Mouse (Mus musculus) neural tube, embryonic 11.5 days (tissue): ENCODE data around the gene Hist1h3c. TPM values are rescaled to one million over a fixed set of nuclear protein-coding genes. Genes with fewer than 3 reads are reported as not detected.
"Not testable (repeated sequence)": the region's sequence is repeated elsewhere in the genome, so short reads cannot be mapped to it uniquely, and the experiment has no call there.

Experiments used
- ATAC-seq: fragments of 200-750 bp; cut with Nextera tagmentation; 2 replicates; pipeline ENCODE4 v1.8.0; 2017; ENCODE audit warnings: moderate number of reproducible peaks, mild to moderate bottlenecking, moderate TSS enrichment, moderate library complexity; ENCODE audit not compliant: insufficient read depth, low FRiP score, low TSS enrichment
- DNase-seq: peaks from one replicate; pipeline ENCODE4 v3.0.0-alpha.2; 2015; ENCODE audit warnings: low spot score
- H3K27ac ChIP-seq: fragments of 300-500 bp; sonication (generic); 2 replicates; pipeline ENCODE4 v1.5.1; 2014; ENCODE audit warnings: low read depth, mild to moderate bottlenecking, low read length
- H3K27me3 ChIP-seq: fragments of 300-500 bp; sonication (generic); 2 replicates; pipeline ENCODE4 v1.6.1; 2014; ENCODE audit warnings: mild to moderate bottlenecking, low read length, mixed read lengths; ENCODE audit not compliant: control insufficient read depth, insufficient read depth
- H3K36me3 ChIP-seq: fragments of 300-500 bp; sonication (generic); 2 replicates; pipeline ENCODE4 v1.6.1; 2014; ENCODE audit warnings: mild to moderate bottlenecking, low read length, moderate library complexity, mixed read lengths; ENCODE audit not compliant: control insufficient read depth, insufficient read depth
- H3K4me1 ChIP-seq: fragments of 300-500 bp; sonication (generic); 2 replicates; pipeline ENCODE4 v1.6.1; 2014; ENCODE audit warnings: low read length, mixed read lengths; ENCODE audit not compliant: control insufficient read depth, insufficient read depth
- H3K4me2 ChIP-seq: fragments of 300-500 bp; sonication (generic); 2 replicates; pipeline ENCODE4 v1.6.1; 2014; ENCODE audit warnings: low read depth, mild to moderate bottlenecking, moderate library complexity
- H3K4me3 ChIP-seq: fragments of 300-500 bp; sonication (generic); 2 replicates; pipeline ENCODE4 v1.5.1; 2014; ENCODE audit warnings: low read depth, low read length
- H3K9ac ChIP-seq: fragments of 300-500 bp; sonication (generic); 2 replicates; pipeline ENCODE4 v1.6.1; 2014; ENCODE audit warnings: mild to moderate bottlenecking, low read length
- H3K9me3 ChIP-seq: fragments of 300-500 bp; sonication (generic); 2 replicates; pipeline ENCODE4 v1.6.1; 2016; ENCODE audit warnings: low read length; ENCODE audit not compliant: control insufficient read depth
- WGBS: fragments of 180-500 bp; shearing (Covaris S2); extraction: QIAGEN DNeasy Blood & Tissue Kit; methylation state at CpG from one replicate; pipeline ENCODE4 v1.1.7; 2014; 5-methylcytosine and 5-hydroxymethylcytosine counted together
- polyA plus RNA-seq: library from polyadenylated mRNA; unstranded; fragments of >200 nt; fragmentation: Nextera tagmentation; extraction: Ambion mirVana; gene quantifications from 2 replicates; pipeline ENCODE4 v1.2.1, GENCODE M21; 2014

Hist1h3c gene
- polyA plus RNA-seq, 1 experiment from 2014 or later, result 8.3 TPM

GRCm38 (mm10) chr13:23706771-23707170, 38.6 kb downstream of the Hist1h3c start:
- Histone ChIP-seq H3K4me1 (peaks cover 7% of the 10 kb centered on the region), H3K4me3 (no peak overlapping the region), H3K9ac (no peak overlapping the region), H3K4me2 (no peak overlapping the region), H3K36me3 (no peaks in the 10 kb centered on the region), H3K9me3 (no peaks in the 10 kb centered on the region), H3K27me3 (no peaks in the 10 kb centered on the region), H3K27ac (no peak overlapping the region)
- no peak for ATAC-seq
- 93% methylated on average over 12 of the region's 12 CpGs for WGBS
- no peak for DNase-seq

GRCm38 (mm10) chr13:23705751-23706356, 39.5 kb downstream of the Hist1h3c start:
- no peak overlapping the region for H3K9ac ChIP-seq
- H3K4me1 ChIP-seq, result peaks cover 7% of the 10 kb centered on the region
- 91% methylated on average over 7 of the region's 7 CpGs for WGBS
- DNase-seq (no peak), ATAC-seq (no peak)
- H3K9me3 ChIP-seq, result no peaks in the 10 kb centered on the region
- H3K27ac ChIP-seq, result no peak overlapping the region
- H3K36me3 ChIP-seq, result no peaks in the 10 kb centered on the region
- H3K4me3 ChIP-seq, result no peak overlapping the region
- no peak overlapping the region for H3K4me2 ChIP-seq
- no peaks in the 10 kb centered on the region for H3K27me3 ChIP-seq

- not testable (repeated sequence) for H3K27ac ChIP-seq, H3K36me3 ChIP-seq, H3K9ac ChIP-seq, H3K27me3 ChIP-seq, ATAC-seq, H3K9me3 ChIP-seq, H3K4me3 ChIP-seq, DNase-seq, H3K4me2 ChIP-seq, H3K4me1 ChIP-seq
- 89% methylated on average over 2 of the region's 2 CpGs for WGBS
Measured at GRCm38 (mm10) chr13:23702801-23703200, 42.6 kb downstream of the Hist1h3c start.

- H3K36me3 ChIP-seq, result no peaks in the 10 kb centered on the region
- H3K9ac ChIP-seq, result no peak overlapping the region
- H3K4me2 ChIP-seq, result no peak overlapping the region
- no peaks in the 10 kb centered on the region for H3K27me3 ChIP-seq
- no peak for ATAC-seq
- 0 out of 2 replicates have a peak, but pooled peaks cover 3% of the 10 kb centered on the region for H3K4me1 ChIP-seq
- H3K27ac ChIP-seq, result no peak overlapping the region
- WGBS, result 86% methylated on average over 4 of the region's 4 CpGs
- H3K4me3 ChIP-seq, result no peak overlapping the region
- H3K9me3 ChIP-seq, result no peaks in the 10 kb centered on the region
- no peak for DNase-seq
Measured at GRCm38 (mm10) chr13:23702220-23702619, 43.2 kb downstream of the Hist1h3c start.

GRCm38 (mm10) chr13:23700786-23701520, 44.4 kb downstream of the Hist1h3c start:
- ATAC-seq, result peak; percentile 43; the same call in 1 of the 2 replicates
- Histone ChIP-seq H3K9ac (no peak overlapping the region), H3K27me3 (no peaks in the 10 kb centered on the region), H3K9me3 (no peaks in the 10 kb centered on the region), H3K27ac (no peak overlapping the region), H3K4me2 (no peak overlapping the region), H3K4me1 (0 out of 2 replicates have a peak, but pooled peaks cover 3% of the 10 kb centered on the region), H3K4me3 (no peak overlapping the region), H3K36me3 (no peaks in the 10 kb centered on the region)
- 36% methylated on average over 8 of the region's 8 CpGs for WGBS
- DNase-seq, result peak; percentile 71

- H3K4me3 ChIP-seq, result no peak overlapping the region
- H3K36me3 ChIP-seq, result no peaks in the 10 kb centered on the region
- H3K27me3 ChIP-seq, result no peaks in the 10 kb centered on the region
- WGBS, result 69% methylated on average over 3 of the region's 3 CpGs
- 0 out of 2 replicates have a peak, but pooled peaks cover 3% of the 10 kb centered on the region for H3K4me1 ChIP-seq
- no peak for ATAC-seq
- DNase-seq, result no peak
- no peaks in the 10 kb centered on the region for H3K9me3 ChIP-seq
- H3K27ac ChIP-seq, result no peak overlapping the region
- H3K4me2 ChIP-seq, result no peak overlapping the region
- no peak overlapping the region for H3K9ac ChIP-seq
Measured at GRCm38 (mm10) chr13:23699767-23700166, 45.6 kb downstream of the Hist1h3c start.

- Histone ChIP-seq H3K27ac (peak overlapping the region; percentile 77; the same call in 1 of the 2 replicates), H3K9ac (no peak overlapping the region), H3K36me3 (no peaks in the 10 kb centered on the region), H3K4me3 (no peak overlapping the region), H3K4me1 (0 out of 2 replicates have a peak, but pooled peaks cover 3% of the 10 kb centered on the region), H3K9me3 (no peaks in the 10 kb centered on the region), H3K4me2 (peak overlapping the region; percentile 31; the same call in 1 of the 2 replicates), H3K27me3 (no peaks in the 10 kb centered on the region)
- 76% methylated on average over 6 of the region's 6 CpGs for WGBS
- DNase-seq (no peak), ATAC-seq (no peak)
Measured at GRCm38 (mm10) chr13:23698996-23699395, 46.4 kb downstream of the Hist1h3c start.

- DNase-seq (peak; percentile 98), ATAC-seq (peak; percentile 95)
- H3K4me2 ChIP-seq, result peak within 1 kb of the TSS; percentile 51
- peak within 1 kb of the TSS; percentile 40 for H3K4me3 ChIP-seq
- H3K27me3 ChIP-seq, result no peaks in the 10 kb centered on the region
- peak within 1 kb of the TSS; percentile 54 for H3K9ac ChIP-seq
- H3K4me1 ChIP-seq, result 0 out of 2 replicates have a peak, but pooled peaks cover 3% of the 10 kb centered on the region
- H3K36me3 ChIP-seq, result no peaks in the 10 kb centered on the region
- WGBS, result 0% methylated on average over 20 of the region's 22 CpGs
- no peaks in the 10 kb centered on the region for H3K9me3 ChIP-seq
- peak within 1 kb of the TSS; percentile 77 for H3K27ac ChIP-seq
Measured at GRCm38 (mm10) chr13:23698300-23698693, 47.1 kb downstream of the Hist1h3c start, which contains the start of gene Hist1h4c. TSS of gene Hist1h4c (minus strand) at chr13:23698454.
